Mouse (Mus musculus) cerebellum, postnatal 14 days (tissue): ENCODE measurements at regions not wholly inside any gene's neighbourhood (a gene's known extent, or its start where the extent isn't known, plus 50 kb on each side); places are given as distances from the start of the nearest gene placed in this dataset.
A peak's percentile ranks its signal among the peaks of the same experiment; 100 is the strongest.

Source experiments
- DNase-seq, 2 experiments: peaks; one replicate each; pipeline ENCODE4 v3.0.0; 2021; ENCODE audit warnings: mixed read lengths in 2 of 2

DNA sequence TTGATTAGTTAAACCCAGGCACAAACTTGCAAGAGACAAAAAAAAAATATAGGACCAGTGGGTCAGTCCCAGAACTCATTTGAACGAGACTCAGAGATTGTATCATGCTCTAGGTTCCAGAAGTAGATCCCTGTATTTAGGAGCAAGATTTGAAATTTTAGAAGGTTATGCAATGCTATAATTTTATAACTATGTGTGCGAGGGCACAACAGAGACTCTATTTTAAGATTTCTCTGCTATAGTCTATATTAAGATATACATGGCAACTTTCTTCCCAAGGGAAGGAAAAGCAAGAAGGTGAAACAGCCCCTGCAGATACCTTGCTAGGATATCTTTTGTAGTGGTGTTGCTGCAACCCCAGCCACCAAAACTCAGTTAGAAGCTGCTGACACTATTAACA, 55.7 kb downstream of the Otor start:
- DNase-seq = no peak

DNA sequence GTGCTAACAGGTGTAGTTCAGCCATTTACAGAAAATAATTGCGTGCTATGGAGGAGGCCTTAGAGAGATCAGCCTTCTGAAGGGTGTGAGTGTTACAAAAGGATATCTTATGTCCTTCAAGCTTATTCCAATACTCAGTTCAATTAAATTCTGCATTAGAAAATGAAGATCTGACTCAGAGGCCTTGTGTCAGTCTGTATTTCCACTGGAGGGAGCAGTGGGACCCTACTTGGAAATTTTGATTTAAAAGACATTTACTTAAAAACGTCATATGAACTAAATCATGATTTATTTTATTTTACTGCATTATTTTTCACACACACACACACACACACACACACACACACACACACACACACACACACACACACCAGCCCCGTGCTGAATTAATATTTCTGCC, 70.9 kb downstream of the Otor start:
- DNase-seq = peak; percentile 12 to 19

DNA sequence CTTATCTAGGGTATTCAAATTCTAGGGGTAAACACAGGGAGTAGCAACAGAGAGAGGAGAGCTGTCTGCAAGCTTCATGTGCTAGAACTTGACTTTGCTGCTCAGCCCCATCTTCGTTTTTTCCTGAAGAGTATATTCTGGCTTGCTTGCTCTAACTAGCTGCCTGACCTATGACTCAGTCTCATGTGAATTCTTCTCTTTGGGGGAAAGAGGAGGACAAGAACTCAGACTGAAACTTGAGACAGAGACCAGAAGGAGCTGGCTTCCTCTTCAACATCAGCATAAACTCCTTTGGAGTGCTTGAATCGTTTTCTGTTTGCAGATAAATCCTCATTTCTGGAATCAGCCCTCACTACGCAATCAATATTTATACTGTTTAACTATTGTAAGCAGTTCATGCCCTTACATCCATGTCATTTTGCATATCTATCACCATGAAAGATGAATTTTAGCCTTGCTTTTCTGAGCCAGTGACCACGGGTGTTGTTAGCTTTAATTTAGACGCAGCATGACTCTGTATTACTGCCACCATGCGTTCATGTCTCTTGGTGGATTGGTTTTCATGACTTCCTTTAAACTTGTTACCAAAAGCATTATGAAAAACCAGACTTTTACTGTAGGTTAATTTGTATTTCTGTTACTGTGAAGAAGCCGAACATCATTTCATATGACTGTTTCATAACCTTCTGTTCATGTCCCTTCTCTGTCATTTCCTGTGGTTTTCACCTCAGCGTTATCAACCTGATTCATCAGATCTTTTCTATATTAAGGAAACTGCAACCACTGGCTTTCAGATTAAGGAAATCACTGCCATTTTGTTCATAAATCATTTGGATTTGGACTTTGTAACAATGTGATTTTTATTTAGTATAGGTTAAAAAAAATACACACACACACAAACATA, 86.1 kb downstream of the Otor start:
- no peak for DNase-seq

DNA sequence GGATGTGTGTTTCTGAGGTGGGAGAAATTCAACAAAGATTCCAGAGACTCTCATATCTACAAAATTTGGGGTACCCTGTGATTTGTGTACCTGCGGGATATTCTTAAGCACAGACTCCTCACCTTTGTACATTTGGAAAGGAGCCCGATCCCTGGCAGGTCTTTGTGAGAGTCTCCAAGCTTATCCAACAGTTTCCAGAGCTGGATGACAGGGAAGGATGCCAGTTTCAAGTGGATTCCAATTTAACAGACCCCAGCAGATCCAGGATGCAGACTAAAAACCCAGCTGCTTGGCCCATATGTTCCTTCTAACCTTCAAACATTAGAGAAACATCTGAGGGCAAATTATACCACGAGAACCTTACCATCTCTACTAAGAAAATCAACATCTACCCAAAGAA, 88.5 kb downstream of the Otor start:
- DNase-seq = peak; percentile 40 to 45

DNA sequence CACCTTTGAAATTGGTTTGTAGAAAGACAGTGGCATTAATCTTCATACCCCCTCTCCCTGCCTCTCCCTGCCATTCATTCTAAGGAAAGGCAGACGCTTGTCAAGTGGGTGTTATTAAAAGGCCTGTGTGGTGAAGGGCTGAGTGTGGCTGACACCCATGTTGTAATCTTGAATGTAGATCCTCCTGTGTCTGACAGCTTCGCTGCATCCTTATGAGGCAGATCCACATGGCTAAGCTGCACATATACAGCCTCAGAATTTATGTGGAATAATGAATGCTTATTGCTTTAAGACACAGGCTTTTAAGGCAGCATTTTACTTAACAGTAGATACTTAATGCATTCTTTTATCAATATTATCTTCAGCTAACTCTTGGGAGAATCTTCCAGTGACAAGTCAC, 92.4 kb downstream of the Otor start:
- DNase-seq = no peak

DNA sequence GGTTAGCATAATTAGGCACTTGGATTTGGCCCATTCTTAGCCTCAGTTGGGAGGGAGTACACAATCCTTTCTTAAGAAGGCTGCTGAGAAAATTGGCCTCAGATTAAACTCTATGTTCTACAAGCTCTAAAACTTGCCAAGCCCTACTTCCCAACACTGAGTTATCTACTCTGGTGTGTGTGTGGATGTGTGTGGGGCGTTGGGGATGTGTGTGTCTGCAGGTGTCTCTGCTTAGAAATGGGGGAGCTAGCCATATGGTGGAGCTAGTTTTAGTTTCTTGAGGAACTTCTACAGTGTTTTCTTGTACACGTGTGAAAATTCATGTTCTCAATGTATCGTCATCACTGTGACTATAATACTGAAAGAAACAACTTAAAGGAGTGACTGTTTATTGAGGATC, 106.3 kb downstream of the Otor start:
- DNase-seq = no peak

DNA sequence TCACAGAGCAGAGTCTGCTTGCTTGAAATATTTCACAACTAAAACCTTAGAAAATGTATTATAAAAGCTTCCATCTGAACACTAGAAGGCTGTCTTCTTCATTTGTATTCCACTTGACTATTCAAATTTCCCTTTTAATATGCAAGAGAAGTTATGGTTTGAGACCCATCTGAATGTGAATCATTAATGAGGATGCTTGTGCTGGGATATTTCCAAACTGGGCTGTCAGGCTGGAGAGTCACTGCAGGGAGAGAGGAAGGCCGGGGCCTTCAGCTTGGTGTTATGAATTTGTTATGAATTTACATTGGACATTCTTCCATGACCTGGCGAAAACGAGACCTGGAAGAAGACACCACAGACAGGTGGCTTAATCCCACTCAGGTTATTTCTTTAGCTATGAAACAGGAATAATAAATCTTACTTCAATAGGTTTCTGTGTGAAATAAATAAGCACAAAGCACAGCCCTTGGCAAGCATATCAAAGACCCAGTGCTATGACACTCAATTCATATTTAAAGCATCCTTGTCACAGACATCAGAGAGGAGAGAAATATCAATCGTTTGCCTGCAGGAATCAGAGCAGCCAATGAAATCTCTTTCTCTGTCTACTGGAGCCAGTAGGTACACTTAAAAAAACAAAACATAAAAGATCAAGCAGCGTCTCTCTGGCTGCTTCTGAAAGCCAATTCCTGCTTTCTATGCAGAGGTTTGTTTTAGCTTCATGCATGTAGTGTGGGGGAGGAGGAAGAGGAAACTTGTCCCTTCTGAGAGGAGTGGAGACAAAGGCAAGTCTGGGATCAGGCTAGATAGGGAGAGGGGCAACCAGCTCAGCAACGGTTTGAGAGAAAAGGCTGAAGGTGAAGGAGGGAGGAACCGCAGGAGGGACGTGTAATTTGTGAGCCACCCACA, 114.2 kb downstream of the Otor start:
- DNase-seq = no peak

DNA sequence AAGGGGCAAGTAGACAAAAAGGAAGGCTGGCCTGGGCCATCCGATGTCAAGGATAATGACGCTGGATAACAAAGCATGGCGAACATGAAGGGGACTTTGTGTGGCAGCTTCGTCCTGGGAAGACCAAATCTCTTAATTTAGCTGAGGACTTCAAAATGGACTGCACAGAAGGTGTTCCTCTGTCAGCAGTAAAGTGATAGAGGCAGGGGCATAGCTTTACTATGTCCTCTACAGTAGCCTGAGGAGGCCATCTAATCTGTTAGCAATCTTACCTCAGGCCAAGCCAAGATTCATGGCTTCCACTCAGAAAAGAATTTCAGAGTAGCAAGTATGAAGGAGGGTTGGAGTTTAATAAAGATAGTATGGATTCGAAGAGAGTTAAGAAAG, 114.9 kb downstream of the Otor start:
- no peak for DNase-seq

DNA sequence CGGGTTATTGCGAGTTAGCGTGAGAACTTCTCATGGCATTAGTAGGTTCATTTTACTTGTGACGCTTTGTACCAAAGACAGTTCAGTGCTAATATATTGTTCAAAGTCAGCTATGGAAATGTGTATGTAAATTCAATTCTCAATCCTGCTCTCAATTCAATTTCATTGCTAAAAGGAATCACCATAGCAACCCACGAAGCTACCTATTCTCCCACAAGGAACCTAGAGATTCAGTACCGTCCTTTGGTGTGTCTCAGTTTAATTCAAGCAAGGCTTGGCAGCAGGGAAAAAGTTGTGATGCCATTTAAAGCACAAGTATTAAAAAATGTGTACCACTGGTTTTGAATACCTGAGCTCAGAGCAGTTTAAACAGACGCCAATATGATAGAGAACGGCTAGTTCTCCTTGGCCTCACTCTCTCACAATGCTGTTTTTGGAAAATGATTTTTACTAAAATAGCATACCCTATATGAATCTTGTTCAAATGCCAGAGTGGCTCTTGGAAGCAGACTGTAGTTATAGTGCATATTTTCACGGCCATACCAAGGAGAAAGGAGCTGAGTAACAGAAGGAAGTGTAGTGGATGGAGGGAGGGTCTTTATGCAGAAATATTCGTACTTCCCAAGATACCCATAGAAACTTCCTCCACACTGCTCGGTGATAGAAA, 121.4 kb downstream of the Otor start:
- DNase-seq = no peak

DNA sequence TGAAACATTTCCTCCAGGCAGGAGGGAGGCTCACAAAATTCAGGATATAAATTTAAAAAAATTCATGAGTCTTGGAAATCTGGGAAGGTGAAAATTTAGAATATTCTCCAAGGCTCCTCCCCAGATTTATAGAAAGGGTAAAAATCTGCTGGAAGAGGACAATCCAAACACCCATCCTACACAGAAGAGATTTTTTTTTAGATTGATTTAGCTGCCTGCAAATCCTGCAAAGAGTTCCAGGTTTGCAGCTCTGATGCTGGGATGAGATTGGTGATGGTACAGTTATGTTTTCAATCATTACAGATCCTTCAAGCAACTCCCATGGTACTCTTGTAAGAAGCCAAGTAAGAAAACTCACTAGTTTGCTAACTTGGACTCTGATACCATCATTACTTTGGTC, 127.8 kb downstream of the Otor start:
- no peak for DNase-seq

DNA sequence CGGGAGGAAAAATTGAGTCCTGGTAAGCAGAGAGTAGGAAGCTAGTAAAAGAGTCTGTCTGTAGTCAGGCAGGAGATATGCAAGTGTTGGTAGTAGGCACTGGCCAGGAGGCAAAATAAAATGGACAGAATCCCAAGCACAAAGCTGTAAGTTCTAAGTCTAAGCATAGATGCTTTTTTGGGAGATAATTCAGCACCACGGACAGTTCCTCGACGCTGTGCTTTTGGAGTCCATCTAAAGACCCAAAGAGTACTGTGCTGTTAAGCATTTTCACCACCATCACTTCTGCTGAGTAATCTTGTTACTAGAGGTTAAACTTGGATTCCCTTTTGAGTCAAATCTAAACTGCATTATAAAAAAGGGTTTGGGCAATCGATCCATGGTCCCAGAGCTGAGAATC, 128.9 kb downstream of the Otor start:
- no peak for DNase-seq

DNA sequence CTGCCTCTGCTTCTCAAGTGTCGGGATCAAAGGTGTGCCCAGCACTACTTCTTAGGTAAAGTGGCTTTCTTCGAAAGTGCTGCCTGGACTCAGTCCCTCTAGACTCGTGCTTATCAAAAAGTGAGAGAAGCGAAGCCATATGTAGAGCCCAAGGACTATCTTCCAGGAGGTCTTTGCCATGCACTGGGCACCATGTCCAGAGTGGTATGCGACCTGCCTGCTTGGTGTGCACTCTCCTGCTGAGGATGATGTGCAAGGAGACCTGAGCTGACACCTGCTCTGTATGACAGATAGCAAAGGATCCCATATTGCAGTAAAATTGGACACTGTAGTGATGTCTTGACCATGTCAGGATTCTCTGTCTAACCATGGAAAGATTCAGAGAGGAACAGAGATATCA, 139.0 kb downstream of the Otor start:
- DNase-seq = peak in 1 of 2 experiments; percentile 32

DNA sequence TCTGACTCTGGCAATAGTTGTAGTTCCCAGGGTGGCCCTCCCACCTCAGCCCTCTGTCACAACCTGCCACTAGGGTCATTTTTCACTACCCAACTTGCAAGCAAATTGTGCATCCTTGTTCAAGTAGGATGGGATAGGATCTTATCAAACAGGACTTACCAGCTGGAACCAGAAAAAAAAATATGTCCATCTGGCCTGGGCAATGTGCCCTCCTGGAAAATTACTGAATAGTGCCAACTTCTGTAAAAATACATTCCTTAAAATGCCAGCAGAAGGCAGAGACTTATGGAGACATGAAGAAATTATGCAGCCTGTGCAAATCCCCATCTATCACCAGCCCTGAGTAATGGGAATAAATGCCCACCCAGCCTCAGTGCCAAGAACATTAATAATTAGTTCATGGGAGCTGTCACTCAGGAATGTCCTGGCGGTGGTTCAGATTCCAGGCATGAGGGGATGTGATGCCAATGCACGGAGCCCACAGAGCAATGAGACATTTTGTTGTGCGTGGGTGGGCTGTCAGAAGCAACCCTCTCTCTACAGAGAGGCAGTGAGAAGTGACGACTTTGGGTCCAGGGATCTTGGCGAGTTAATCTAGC, 139.6 kb downstream of the Otor start:
- peak; percentile 95 to 97 for DNase-seq

DNA sequence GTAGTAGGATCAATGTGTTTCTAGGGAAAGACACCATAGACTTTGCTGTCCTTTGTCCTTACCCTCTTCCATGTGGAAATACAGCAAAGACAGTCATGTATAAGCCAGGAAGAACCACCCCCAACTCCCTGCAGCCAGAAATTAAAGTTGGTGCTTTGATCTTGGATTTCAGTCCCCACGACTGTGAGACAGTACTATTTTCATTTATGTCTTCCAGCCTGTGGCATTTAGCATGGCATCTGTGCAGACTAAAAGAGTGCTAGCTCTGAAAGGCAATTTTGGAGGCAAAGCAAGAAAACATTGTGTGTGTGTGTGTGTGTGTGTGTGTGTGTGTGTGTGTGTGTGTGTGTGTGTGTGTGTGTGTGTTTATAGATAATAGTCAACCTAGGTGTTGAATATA, 144.1 kb downstream of the Otor start:
- no peak for DNase-seq

DNA sequence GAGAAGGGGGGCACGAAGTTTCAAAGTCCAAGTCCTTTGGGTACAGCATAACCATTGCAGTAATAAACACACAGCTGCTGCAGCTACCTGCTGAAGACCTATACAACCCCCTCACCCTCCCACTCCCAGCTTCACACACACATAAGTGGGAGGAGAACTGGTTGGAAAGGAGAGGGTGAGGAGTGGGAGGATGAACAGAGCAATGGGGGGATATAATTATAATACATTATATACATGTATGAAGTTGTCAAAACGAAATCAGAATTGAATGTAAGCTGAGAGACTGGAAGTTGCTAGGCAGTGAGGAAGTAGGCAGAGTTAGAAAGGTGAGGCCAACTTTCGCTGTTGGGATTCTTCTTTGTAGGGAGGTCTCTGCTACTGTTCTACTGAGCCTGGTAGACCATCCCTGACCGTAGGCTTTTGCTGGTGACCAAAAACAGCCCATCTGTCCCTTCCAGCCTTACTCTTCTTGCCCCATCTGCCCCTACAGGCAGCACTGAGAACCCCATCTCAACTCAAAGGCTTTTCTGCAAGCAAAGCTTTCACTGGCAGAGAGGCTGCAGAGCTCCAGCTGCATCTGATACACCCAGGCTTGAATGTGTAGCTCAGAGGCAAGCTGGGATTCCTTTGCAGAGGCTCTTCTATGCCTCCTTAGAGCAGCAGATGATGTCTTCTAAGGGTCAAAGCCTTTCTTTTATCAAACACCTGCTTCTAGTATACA, 146.3 kb downstream of the Otor start:
- DNase-seq = no peak

DNA sequence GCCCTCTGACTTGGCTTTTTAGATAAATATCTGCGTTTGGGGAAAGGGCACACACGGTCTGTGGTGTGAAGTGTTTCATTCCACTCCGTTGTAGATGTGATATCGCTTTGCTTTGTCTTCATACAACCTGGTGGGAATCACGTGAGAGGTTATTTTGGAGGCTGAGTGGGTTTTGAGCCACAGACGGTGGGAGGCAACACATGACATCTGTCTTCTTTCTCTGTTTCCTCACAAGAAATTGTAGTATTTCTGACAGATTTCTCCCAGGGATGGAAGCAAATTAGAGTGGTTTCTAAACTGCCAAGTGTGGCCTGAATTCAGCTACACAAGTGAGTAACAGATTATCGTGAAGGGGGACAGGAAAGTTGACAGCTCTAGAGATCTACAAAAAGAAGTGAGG, 155.5 kb downstream of the Otor start:
- DNase-seq = no peak

DNA sequence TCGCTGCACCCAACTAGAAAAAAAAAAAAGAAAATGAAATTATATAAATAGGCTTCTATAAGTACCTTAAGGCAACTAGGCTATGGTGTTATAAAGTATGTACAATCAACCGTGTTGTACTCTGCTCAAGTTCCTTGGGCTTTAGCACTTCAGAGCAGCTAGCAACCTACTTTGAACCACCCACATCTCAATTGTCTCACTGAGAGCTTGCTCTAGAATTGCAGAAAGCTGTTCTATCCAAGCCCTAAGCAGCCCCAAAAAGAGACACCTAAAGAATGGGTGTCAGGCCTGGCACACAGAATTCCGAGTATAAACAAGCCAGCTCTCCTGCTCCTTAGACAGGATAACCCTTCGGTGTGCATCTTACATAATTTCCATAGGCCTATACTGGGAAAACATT, 162.0 kb downstream of the Otor start:
- DNase-seq = no peak

DNA sequence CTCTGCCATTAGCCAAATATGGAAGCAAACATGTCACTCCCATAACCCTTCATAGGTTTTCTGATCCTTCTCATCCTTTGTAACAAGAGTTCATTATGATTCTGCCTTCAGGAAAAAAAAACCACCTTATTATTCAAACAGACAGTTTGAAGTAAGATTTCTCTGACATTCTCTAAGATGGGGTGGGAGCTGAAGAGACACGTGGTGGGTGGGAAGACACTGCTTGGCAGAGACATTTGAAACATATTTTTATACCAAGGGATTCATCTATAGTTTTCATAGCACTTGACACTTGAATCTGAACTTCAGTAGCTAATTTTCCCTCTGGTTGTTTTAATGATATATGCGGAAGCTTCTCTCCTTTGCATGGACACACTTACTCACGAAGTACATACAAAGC, 165.5 kb downstream of the Otor start:
- DNase-seq = no peak

DNA sequence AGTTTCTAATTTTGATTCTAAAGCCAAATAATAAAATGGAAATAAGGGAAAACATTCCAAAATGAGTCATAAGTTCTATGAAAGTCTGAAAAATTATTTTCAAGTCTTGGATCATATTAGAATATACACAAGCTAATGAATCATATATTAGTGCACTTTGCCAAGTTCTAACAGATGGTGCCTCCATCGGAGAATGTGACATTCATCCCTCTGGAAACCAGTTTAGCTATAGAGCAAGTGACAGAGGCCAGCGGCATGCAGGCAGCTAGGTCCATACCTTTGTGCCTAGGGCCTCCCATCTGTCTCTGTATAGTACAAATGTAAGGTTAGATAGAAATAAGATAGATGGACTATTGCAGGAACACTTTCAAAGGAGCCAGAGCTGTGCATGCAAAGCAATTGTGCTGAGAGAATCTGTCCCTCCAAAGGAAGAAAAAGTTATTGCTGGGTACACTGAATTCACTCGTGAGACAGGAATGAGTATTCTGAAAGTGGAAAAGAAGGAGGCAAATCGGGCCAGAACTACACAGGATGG, 167.9 kb downstream of the Otor start:
- peak; percentile 8 to 56 for DNase-seq

DNA sequence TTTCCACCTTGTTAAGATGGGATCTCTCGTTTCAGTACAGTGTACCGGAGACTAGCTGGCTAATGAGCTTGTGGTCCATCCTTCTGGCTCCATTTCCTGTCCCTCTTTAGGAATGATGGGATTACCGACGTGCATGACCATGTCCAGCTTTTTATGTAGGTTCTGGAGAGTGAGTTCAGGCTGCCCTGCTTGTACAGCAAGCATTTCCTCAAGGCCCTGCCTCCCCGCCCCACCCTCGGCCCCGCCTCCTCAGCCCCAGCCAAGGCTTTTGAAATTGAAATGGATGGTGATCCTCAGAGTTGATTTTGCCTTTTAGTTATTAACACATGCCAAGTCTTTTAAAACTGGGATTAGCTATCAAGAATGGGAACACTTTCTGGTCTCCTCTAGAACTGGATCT, 190.8 kb downstream of the Otor start:
- DNase-seq = no peak

DNA sequence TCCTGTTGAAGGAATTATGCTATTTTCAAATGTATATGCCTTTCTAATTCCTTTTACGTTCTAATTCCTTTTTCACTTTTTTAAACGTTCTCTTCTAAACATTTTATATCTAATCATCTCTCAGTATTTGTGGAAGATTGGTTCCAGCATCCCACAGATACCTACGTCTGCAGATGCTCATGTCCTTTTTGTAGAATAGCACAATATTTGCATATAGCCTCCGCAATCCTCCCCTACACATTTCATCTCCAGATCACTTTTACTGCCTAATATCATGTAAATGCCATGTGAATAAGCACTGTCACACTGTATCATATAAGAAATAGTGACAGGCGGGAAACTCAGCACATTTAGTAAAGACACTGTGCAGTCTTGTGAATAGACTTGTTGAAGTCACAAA, 192.6 kb downstream of the Otor start:
- DNase-seq = no peak
